Mouse (Mus musculus) kidney, adult 2 months (tissue): ENCODE measurements around the gene Nlgn3.

Experiments used
- CTCF ChIP-seq: fragments of 200-500 bp; conservative IDR thresholded peaks from 2 replicates; pipeline ENCODE4 v1.5.1; 2011; ENCODE audit warnings: low read depth, mild to moderate bottlenecking, control low read depth, low read length, moderate library complexity, mixed read lengths; ENCODE audit not compliant: insufficient read depth, insufficient read length
- POLR2A ChIP-seq: fragments of 200-500 bp; IDR thresholded peaks from one replicate; pipeline ENCODE4 v1.6.1; 2011; ENCODE audit warnings: low read depth, low read length, control low read depth

DNA sequence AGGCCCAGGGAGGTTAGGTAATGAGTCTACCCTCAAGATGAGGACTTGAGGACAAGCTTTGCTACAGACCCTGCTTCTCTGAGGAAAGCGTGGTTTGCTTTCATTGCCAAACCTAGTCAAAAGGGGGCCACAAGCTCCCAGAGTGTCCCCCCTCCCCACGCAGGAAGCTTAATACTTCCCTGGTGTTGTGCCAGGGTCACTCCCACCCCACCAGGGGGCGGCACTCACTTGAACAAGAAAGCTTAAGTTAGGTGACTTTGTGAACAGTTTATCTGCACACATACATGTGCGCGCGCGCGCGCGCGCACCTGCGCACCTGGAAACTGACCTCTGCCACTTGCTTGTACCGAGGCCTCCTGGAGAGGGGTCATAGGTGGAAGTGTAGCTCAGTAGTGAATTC lies 42.4 kb upstream of the Nlgn3 start:
- no peak for TF ChIP-seq CTCF
- no peak for TF ChIP-seq POLR2A
